Mouse (Mus musculus) hindbrain, embryonic 12.5 days (tissue): ENCODE results near the gene Dtymk. TPM values are rescaled to one million over a fixed set of nuclear protein-coding genes. Genes with fewer than 3 reads are reported as not detected.
"Not testable (repeated sequence)": the region's sequence is repeated elsewhere in the genome, so short reads cannot be mapped to it uniquely, and the experiment has no call there.

Experiments
- ATAC-seq: fragments of 200-750 bp; cut with Nextera tagmentation; 2 replicates; pipeline ENCODE4 v1.8.0; 2017; ENCODE audit warnings: moderate TSS enrichment; ENCODE audit not compliant: low FRiP score
- H3K27ac ChIP-seq: fragments of 300-500 bp; sonication (generic); 2 replicates; pipeline ENCODE4 v1.5.1; 2016; ENCODE audit warnings: mild to moderate bottlenecking
- H3K27me3 ChIP-seq: fragments of 300-500 bp; sonication (generic); 2 replicates; pipeline ENCODE4 v1.6.1; 2016; ENCODE audit warnings: mild to moderate bottlenecking
- H3K36me3 ChIP-seq: fragments of 300-500 bp; sonication (generic); 2 replicates; pipeline ENCODE4 v1.6.1; 2016; ENCODE audit warnings: mild to moderate bottlenecking
- H3K4me1 ChIP-seq: fragments of 300-500 bp; sonication (generic); 2 replicates; pipeline ENCODE4 v1.6.1; 2016
- H3K4me2 ChIP-seq: fragments of 300-500 bp; sonication (generic); replicated peaks from 2 replicates; pipeline ENCODE4 v1.6.1; 2016; ENCODE audit warnings: mild to moderate bottlenecking
- H3K4me3 ChIP-seq: fragments of 300-500 bp; sonication (generic); 2 replicates; pipeline ENCODE4 v1.5.1; 2016; ENCODE audit warnings: mild to moderate bottlenecking
- H3K9ac ChIP-seq: fragments of 300-500 bp; sonication (generic); 2 replicates; pipeline ENCODE4 v1.6.1; 2016; ENCODE audit warnings: mild to moderate bottlenecking, moderate library complexity
- H3K9me3 ChIP-seq: fragments of 300-500 bp; sonication (generic); replicated peaks from 2 replicates; pipeline ENCODE4 v1.6.1; 2016; ENCODE audit warnings: mild to moderate bottlenecking
- WGBS: fragments of 180-500 bp; shearing (Covaris S2); methylation state at CpG from one replicate; pipeline ENCODE4 v1.1.7; 2016; 5-methylcytosine and 5-hydroxymethylcytosine counted together
- polyA plus RNA-seq: library from polyadenylated mRNA; unstranded; fragments of >200 nt; fragmentation: Nextera tagmentation; extraction: Ambion mirVana; gene quantifications from 2 replicates; pipeline ENCODE4 v1.2.1, GENCODE M21; 2016

The Dtymk gene
- 193 and 194 TPM in 2 replicates for polyA plus RNA-seq

- WGBS, result under 1% methylated on average over 42 of the region's 42 CpGs
- H3K9ac ChIP-seq, result peak within 1 kb of the TSS; percentile 78
- H3K36me3 ChIP-seq, result peaks cover 34% of the 10 kb centered on the region
Observed at GRCm38 (mm10) chr1:93801741-93802238, at the start of gene Dtymk. Gene Dtymk (minus strand): TSS chr1:93801934.

GRCm38 (mm10) chr1:93845766-93846366 lies 44.1 kb upstream of the Dtymk start:
- WGBS, result 91% methylated on average over 2 of the region's 3 CpGs
- not testable (repeated sequence) for H3K4me1 ChIP-seq, H3K27me3 ChIP-seq, ATAC-seq, H3K36me3 ChIP-seq, H3K9me3 ChIP-seq, H3K27ac ChIP-seq, H3K4me2 ChIP-seq, H3K4me3 ChIP-seq, H3K9ac ChIP-seq

More at GRCm38 (mm10) chr1:93801741-93802238, at the start of gene Dtymk:
- H3K4me1 ChIP-seq, result peaks cover 29% of the 10 kb centered on the region
- H3K4me3 ChIP-seq, result peak within 1 kb of the TSS; percentile 81
- peak within 1 kb of the TSS; percentile 72 for H3K4me2 ChIP-seq
- H3K9me3 ChIP-seq, result no peaks in the 10 kb centered on the region
- ATAC-seq, result peak; percentile 57
- H3K27me3 ChIP-seq, result no peaks in the 10 kb centered on the region
- H3K27ac ChIP-seq, result peak within 1 kb of the TSS; percentile 84

- not testable (repeated sequence) for H3K4me3 ChIP-seq, H3K9ac ChIP-seq, H3K4me2 ChIP-seq, H3K27me3 ChIP-seq, H3K9me3 ChIP-seq, ATAC-seq, H3K4me1 ChIP-seq, H3K27ac ChIP-seq
- 92% methylated on average over 8 of the region's 8 CpGs for WGBS
- peaks cover 16% of the 10 kb centered on the region for H3K36me3 ChIP-seq
Observed at GRCm38 (mm10) chr1:93838569-93838968, 36.8 kb upstream of the Dtymk start.

- Histone ChIP-seq H3K4me1 (no peaks in the 10 kb centered on the region), H3K36me3 (peaks cover 16% of the 10 kb centered on the region), H3K4me2 (no peak overlapping the region), H3K4me3 (no peak overlapping the region), H3K9ac (no peak overlapping the region), H3K27ac (no peak overlapping the region), H3K27me3 (no peaks in the 10 kb centered on the region), H3K9me3 (no peaks in the 10 kb centered on the region)
- 95% methylated on average over 8 of the region's 8 CpGs for WGBS
- no peak for ATAC-seq
Observed at GRCm38 (mm10) chr1:93837335-93837734, 35.6 kb upstream of the Dtymk start.

GRCm38 (mm10) chr1:93836532-93836913 lies 34.8 kb upstream of the Dtymk start:
- Histone ChIP-seq H3K27me3 (no peaks in the 10 kb centered on the region), H3K36me3 (peaks cover 16% of the 10 kb centered on the region), H3K9me3 (no peaks in the 10 kb centered on the region), H3K4me3 (no peak overlapping the region), H3K4me1 (no peaks in the 10 kb centered on the region), H3K9ac (no peak overlapping the region), H3K4me2 (no peak overlapping the region), H3K27ac (no peak overlapping the region)
- 98% methylated on average over 2 of the region's 2 CpGs for WGBS
- no peak for ATAC-seq

- no peaks in the 10 kb centered on the region for H3K9me3 ChIP-seq
- 92% methylated on average over 6 of the region's 6 CpGs for WGBS
- peaks cover 16% of the 10 kb centered on the region for H3K36me3 ChIP-seq
- H3K27ac ChIP-seq, result no peak overlapping the region
- no peak overlapping the region for H3K4me2 ChIP-seq
- H3K27me3 ChIP-seq, result no peaks in the 10 kb centered on the region
- H3K9ac ChIP-seq, result no peak overlapping the region
- ATAC-seq, result no peak
- H3K4me1 ChIP-seq, result no peaks in the 10 kb centered on the region
- H3K4me3 ChIP-seq, result no peak overlapping the region
Observed at GRCm38 (mm10) chr1:93835876-93836531, 34.3 kb upstream of the Dtymk start.

GRCm38 (mm10) chr1:93835211-93835610 lies 33.5 kb upstream of the Dtymk start:
- Histone ChIP-seq H3K4me2 (no peak overlapping the region), H3K36me3 (peaks cover 16% of the 10 kb centered on the region), H3K27ac (no peak overlapping the region), H3K4me1 (no peaks in the 10 kb centered on the region), H3K4me3 (no peak overlapping the region), H3K27me3 (no peaks in the 10 kb centered on the region), H3K9ac (no peak overlapping the region), H3K9me3 (no peaks in the 10 kb centered on the region)
- WGBS, result 90% methylated on average over 4 of the region's 4 CpGs
- no peak; the same call in 1 of the 2 replicates for ATAC-seq

GRCm38 (mm10) chr1:93834671-93835150 lies 33.0 kb upstream of the Dtymk start:
- H3K4me1 ChIP-seq, result no peaks in the 10 kb centered on the region
- ATAC-seq, result no peak
- H3K9me3 ChIP-seq, result no peaks in the 10 kb centered on the region
- no peaks in the 10 kb centered on the region for H3K27me3 ChIP-seq
- 86% methylated on average over 7 of the region's 7 CpGs for WGBS
- H3K4me3 ChIP-seq, result no peak overlapping the region
- H3K36me3 ChIP-seq, result peaks cover 20% of the 10 kb centered on the region
- no peak overlapping the region for H3K27ac ChIP-seq
- H3K9ac ChIP-seq, result no peak overlapping the region
- H3K4me2 ChIP-seq, result no peak overlapping the region

- not testable (repeated sequence) for H3K9ac ChIP-seq, ATAC-seq, H3K4me3 ChIP-seq, H3K4me2 ChIP-seq, H3K27me3 ChIP-seq, H3K27ac ChIP-seq, H3K9me3 ChIP-seq, H3K4me1 ChIP-seq
- WGBS, result 59% methylated on average over 3 of the region's 4 CpGs
- H3K36me3 ChIP-seq, result peaks cover 18% of the 10 kb centered on the region
Observed at GRCm38 (mm10) chr1:93832754-93833360, 31.1 kb upstream of the Dtymk start.

GRCm38 (mm10) chr1:93826540-93826835 lies 24.8 kb upstream of the Dtymk start:
- Histone ChIP-seq H3K27ac (no peak overlapping the region), H3K9ac (no peak overlapping the region), H3K27me3 (no peaks in the 10 kb centered on the region), H3K4me1 (peaks cover 14% of the 10 kb centered on the region), H3K9me3 (no peaks in the 10 kb centered on the region), H3K4me2 (peak overlapping the region; percentile 81), H3K4me3 (no peak overlapping the region), H3K36me3 (peaks cover 6% of the 10 kb centered on the region; the same call in 1 of the 2 replicates)
- no peak for ATAC-seq
- WGBS, result 96% methylated on average over 9 of the region's 9 CpGs

- Histone ChIP-seq H3K9me3 (no peaks in the 10 kb centered on the region), H3K4me3 (peak overlapping the region; percentile 45), H3K27me3 (no peaks in the 10 kb centered on the region), H3K36me3 (peaks cover 12% of the 10 kb centered on the region; the same call in 1 of the 2 replicates), H3K4me2 (peak overlapping the region; percentile 81), H3K4me1 (peaks cover 14% of the 10 kb centered on the region), H3K9ac (peak overlapping the region; percentile 55), H3K27ac (peak overlapping the region; percentile 89)
- peak; percentile 44; the same call in 1 of the 2 replicates for ATAC-seq
- WGBS, result 34% methylated on average over 27 of the region's 27 CpGs
Observed at GRCm38 (mm10) chr1:93825771-93826539, 24.2 kb upstream of the Dtymk start.
